Mouse (Mus musculus): Measurements from ENCODE around the gene Ttll5.

GRCm38 (mm10) chr12:85890054-85890453, 65.6 kb downstream of the Ttll5 start:
- TF ChIP-seq CTCF (IDR thresholded peaks at IDR 0.05; ENCODE audit: extremely low read depth, insufficient read depth, insufficient read length, insufficient replicate concordance) (no peak), POLR2A (IDR thresholded peaks at IDR 0.05; ENCODE audit: low read depth, low read length) (no peak)

All from spleen, adult 2 months (tissue).